ENCODE assay signal across 7 mouse cellular contexts in genomic region chr13:74563483-74564330, GRCm38 (mm10).
A peak's percentile ranks its signal among the peaks of the same experiment; 100 is the strongest.
DNase-seq lines count a peak whose midpoint lies in the region; ATAC-seq lines count a peak whose summit lies in the region.
"Not testable (repeated sequence)": the region's sequence is repeated elsewhere in the genome, so short reads cannot be mapped to it uniquely, and the experiment has no call there.

No protein-coding gene starts in this region.

- ATAC-seq in intestine, embryonic 16.5 days = peak; percentile 100
- peak; percentile 99 for ATAC-seq in midbrain, embryonic 11.5 days (ENCODE audit: low FRiP score)

- H3K9ac ChIP-seq in intestine, embryonic 16.5 days (ENCODE audit: low read depth, low read length) = peak overlapping the region; percentile 60
- H3K9ac ChIP-seq in midbrain, embryonic 11.5 days (ENCODE audit: low read length) = peak overlapping the region; percentile 59

- H3K9me3 ChIP-seq in intestine, embryonic 16.5 days (ENCODE audit: control insufficient read depth, low read length); midbrain, embryonic 11.5 days (ENCODE audit: control insufficient read depth, low read length): not testable (repeated sequence)

- peak; percentile 82 for DNase-seq in adrenal gland, adult 8-10 months
- DNase-seq in embryo, embryonic 9.5 days (ENCODE audit: extremely low spot score) = peak; percentile 79
- peak; percentile 58 to 75 for DNase-seq in gastrocnemius, postnatal 4 days (ENCODE audit: low spot score in 2 of 2)
- DNase-seq in left cerebral cortex, postnatal 36 days (ENCODE audit: low spot score in 2 of 2) = peak; percentile 78 to 81
- peak; percentile 95 for DNase-seq in midbrain, embryonic 11.5 days (ENCODE audit: low spot score, missing footprints)
- peak; percentile 72 for DNase-seq in skeletal muscle tissue, adult 2 months (ENCODE audit: low read depth, low spot score)

- H3K27ac ChIP-seq in intestine, embryonic 16.5 days (ENCODE audit: low read length) = peak overlapping the region; percentile 78
- peak overlapping the region; percentile 62; the same call in 1 of the 2 replicates for H3K27ac ChIP-seq in midbrain, embryonic 11.5 days (ENCODE audit: low read depth, low read length)

- not testable (repeated sequence) for H3K27me3 ChIP-seq in intestine, embryonic 16.5 days (replicated peaks; ENCODE audit: control insufficient read depth, insufficient read depth, low read length); midbrain, embryonic 11.5 days (ENCODE audit: control insufficient read depth, insufficient read depth, low read length)

- WGBS in intestine, embryonic 16.5 days = 2% methylated on average over 27 of the region's 27 CpGs
- WGBS in midbrain, embryonic 11.5 days = 2% methylated on average over 27 of the region's 27 CpGs

- intact Hi-C loops in left cerebral cortex, postnatal 36 days (cut with DNase I) = not testable (repeated sequence)

- peak overlapping the region; percentile 58 for H3K4me2 ChIP-seq in intestine, embryonic 16.5 days (ENCODE audit: low read depth, low read length)
- H3K4me2 ChIP-seq in midbrain, embryonic 11.5 days = peak overlapping the region; percentile 52

- H3K4me3 ChIP-seq in intestine, embryonic 16.5 days (ENCODE audit: low read length) = peak overlapping the region; percentile 55
- peak overlapping the region; percentile 48 for H3K4me3 ChIP-seq in midbrain, embryonic 11.5 days (ENCODE audit: low read depth, low read length)

- not testable (repeated sequence) for H3K4me1 ChIP-seq in intestine, embryonic 16.5 days (ENCODE audit: control insufficient read depth, insufficient read depth, low read length); midbrain, embryonic 11.5 days (ENCODE audit: control insufficient read depth, insufficient read depth, low read length)

- not testable (repeated sequence) for H3K36me3 ChIP-seq in intestine, embryonic 16.5 days (ENCODE audit: control insufficient read depth, insufficient read depth, low read length); midbrain, embryonic 11.5 days (ENCODE audit: control insufficient read depth, insufficient read depth, low read length)

Comparison
In these comparisons a context has a peak if more than half of its experiments do, and no peak if none do; other contexts are left out.
1. Peak in every context shown above with its lines: DNase-seq, ATAC-seq, H3K4me3 ChIP-seq and H3K27ac ChIP-seq.